Mouse (Mus musculus): ENCODE results near the gene Rab44. TPM values are rescaled to one million over a fixed set of nuclear protein-coding genes. Genes with fewer than 3 reads are reported as not detected.

Gene Rab44
- total and polyA plus RNA-seq, 3 experiments = 13.3 to 72.8 (median 23.0) TPM

GRCm38 (mm10) chr17:29085266-29085665, 28.7 kb upstream of the Rab44 start:
- H3K4me1 ChIP-seq (ENCODE audit: insufficient read depth, low read depth, low read length) = peaks cover 44% of the 10 kb centered on the region
- ATAC-seq (ENCODE audit: extremely low read depth, insufficient number of reproducible peaks, low FRiP score, poor library complexity, severe bottlenecking) (no peak), DNase-seq (ENCODE audit: low spot score) (no peak)
- TF ChIP-seq POLR2AphosphoS5 (IDR thresholded peaks at IDR 0.05; ENCODE audit: insufficient replicate concordance, low read depth, low read length) (no peak), GATA1 (IDR thresholded peaks at IDR 0.05; ENCODE audit: borderline replicate concordance, low read length) (no peak), TAL1 (conservative IDR thresholded peaks at IDR 0.05; ENCODE audit: low read depth, low read length) (no peak), CTCF (IDR thresholded peaks at IDR 0.05; ENCODE audit: low read depth, low read length) (no peak), GATA2 (IDR thresholded peaks at IDR 0.05; ENCODE audit: borderline replicate concordance, low read depth, low read length) (no peak)
- peaks cover 12% of the 10 kb centered on the region for H3K9me3 ChIP-seq (replicated peaks)
- H3K36me3 ChIP-seq (replicated peaks) = peaks cover 6% of the 10 kb centered on the region
- no peak overlapping the region for H3K4me3 ChIP-seq (ENCODE audit: low read depth, low read length)
- H3K27me3 ChIP-seq (ENCODE audit: insufficient read depth, low read length) = no peaks in the 10 kb centered on the region

- Histone ChIP-seq H3K4me3 (ENCODE audit: low read depth, low read length) (no peak overlapping the region), H3K9me3 (replicated peaks) (peaks cover 12% of the 10 kb centered on the region), H3K36me3 (replicated peaks) (peaks cover 6% of the 10 kb centered on the region), H3K4me1 (ENCODE audit: insufficient read depth, low read depth, low read length) (peaks cover 45% of the 10 kb centered on the region), H3K27me3 (ENCODE audit: insufficient read depth, low read length) (no peaks in the 10 kb centered on the region)
- DNase-seq (ENCODE audit: low spot score) (no peak), ATAC-seq (ENCODE audit: extremely low read depth, insufficient number of reproducible peaks, low FRiP score, poor library complexity, severe bottlenecking) (no peak)
- no peak for TF ChIP-seq CTCF (IDR thresholded peaks at IDR 0.05; ENCODE audit: low read depth, low read length)
- TF ChIP-seq TAL1 (conservative IDR thresholded peaks at IDR 0.05; ENCODE audit: low read depth, low read length) = no peak
- TF ChIP-seq POLR2AphosphoS5 (IDR thresholded peaks at IDR 0.05; ENCODE audit: insufficient replicate concordance, low read depth, low read length) = no peak
- TF ChIP-seq GATA2 (IDR thresholded peaks at IDR 0.05; ENCODE audit: borderline replicate concordance, low read depth, low read length) = no peak
- TF ChIP-seq GATA1 (IDR thresholded peaks at IDR 0.05; ENCODE audit: borderline replicate concordance, low read length) = no peak
Measured at GRCm38 (mm10) chr17:29086916-29087315, 27.0 kb upstream of the Rab44 start.

GRCm38 (mm10) chr17:29090776-29091175, 23.2 kb upstream of the Rab44 start, which contains the start of gene Cdkn1a:
Cdkn1a (plus strand) TSS chr17:29090976.
- Histone ChIP-seq H3K4me1 (ENCODE audit: insufficient read depth, low read depth, low read length) (peaks cover 69% of the 10 kb centered on the region), H3K36me3 (replicated peaks) (peaks cover 19% of the 10 kb centered on the region), H3K27me3 (ENCODE audit: insufficient read depth, low read length) (no peaks in the 10 kb centered on the region), H3K4me3 (ENCODE audit: low read depth, low read length) (peak within 1 kb of the TSS; percentile 68), H3K9me3 (replicated peaks) (0 out of 2 replicates have a peak, but pooled peaks cover 4% of the 10 kb centered on the region)
- no peak for TF ChIP-seq GATA2 (IDR thresholded peaks at IDR 0.05; ENCODE audit: borderline replicate concordance, low read depth, low read length)
- TF ChIP-seq POLR2AphosphoS5 (IDR thresholded peaks at IDR 0.05; ENCODE audit: insufficient replicate concordance, low read depth, low read length) = no peak
- no peak for TF ChIP-seq GATA1 (IDR thresholded peaks at IDR 0.05; ENCODE audit: borderline replicate concordance, low read length)
- TF ChIP-seq TAL1 (conservative IDR thresholded peaks at IDR 0.05; ENCODE audit: low read depth, low read length) = no peak
- no peak for TF ChIP-seq CTCF (IDR thresholded peaks at IDR 0.05; ENCODE audit: low read depth, low read length)
- ATAC-seq (ENCODE audit: extremely low read depth, insufficient number of reproducible peaks, low FRiP score, poor library complexity, severe bottlenecking) = no peak
- DNase-seq (ENCODE audit: low spot score) = no peak

GRCm38 (mm10) chr17:29091348-29091944, 22.5 kb upstream of the Rab44 start:
- ATAC-seq (ENCODE audit: extremely low read depth, insufficient number of reproducible peaks, low FRiP score, poor library complexity, severe bottlenecking) = no peak
- 0 out of 2 replicates have a peak, but pooled peaks cover 4% of the 10 kb centered on the region for H3K9me3 ChIP-seq (replicated peaks)
- peaks cover 26% of the 10 kb centered on the region for H3K36me3 ChIP-seq (replicated peaks)
- TF ChIP-seq CTCF (IDR thresholded peaks at IDR 0.05; ENCODE audit: low read depth, low read length) (no peak), POLR2AphosphoS5 (IDR thresholded peaks at IDR 0.05; ENCODE audit: insufficient replicate concordance, low read depth, low read length) (no peak), TAL1 (conservative IDR thresholded peaks at IDR 0.05; ENCODE audit: low read depth, low read length) (no peak), GATA1 (IDR thresholded peaks at IDR 0.05; ENCODE audit: borderline replicate concordance, low read length) (no peak), GATA2 (IDR thresholded peaks at IDR 0.05; ENCODE audit: borderline replicate concordance, low read depth, low read length) (no peak)
- no peak for DNase-seq (ENCODE audit: low spot score)
- H3K4me1 ChIP-seq (ENCODE audit: insufficient read depth, low read depth, low read length) = peaks cover 74% of the 10 kb centered on the region
- no peaks in the 10 kb centered on the region for H3K27me3 ChIP-seq (ENCODE audit: insufficient read depth, low read length)
- peak overlapping the region; percentile 68 for H3K4me3 ChIP-seq (ENCODE audit: low read depth, low read length)

- Histone ChIP-seq H3K4me3 (ENCODE audit: low read depth, low read length) (peak overlapping the region; percentile 63; the same call in 1 of the 2 replicates), H3K9me3 (replicated peaks) (0 out of 2 replicates have a peak, but pooled peaks cover 4% of the 10 kb centered on the region), H3K4me1 (ENCODE audit: insufficient read depth, low read depth, low read length) (peaks cover 84% of the 10 kb centered on the region), H3K36me3 (replicated peaks) (peaks cover 36% of the 10 kb centered on the region), H3K27me3 (ENCODE audit: insufficient read depth, low read length) (no peaks in the 10 kb centered on the region)
- no peak for ATAC-seq (ENCODE audit: extremely low read depth, insufficient number of reproducible peaks, low FRiP score, poor library complexity, severe bottlenecking)
- TF ChIP-seq POLR2AphosphoS5 (IDR thresholded peaks at IDR 0.05; ENCODE audit: insufficient replicate concordance, low read depth, low read length) = no peak
- no peak for DNase-seq (ENCODE audit: low spot score)
Measured at GRCm38 (mm10) chr17:29092497-29092896, 21.4 kb upstream of the Rab44 start.

GRCm38 (mm10) chr17:29093110-29093952, 20.6 kb upstream of the Rab44 start:
- no peaks in the 10 kb centered on the region for H3K9me3 ChIP-seq (replicated peaks)
- peaks cover 88% of the 10 kb centered on the region for H3K4me1 ChIP-seq (ENCODE audit: insufficient read depth, low read depth, low read length)
- no peaks in the 10 kb centered on the region for H3K27me3 ChIP-seq (ENCODE audit: insufficient read depth, low read length)
- H3K36me3 ChIP-seq (replicated peaks) = peaks cover 44% of the 10 kb centered on the region
- H3K4me3 ChIP-seq (ENCODE audit: low read depth, low read length) = peak overlapping the region; percentile 98
- ATAC-seq (ENCODE audit: extremely low read depth, insufficient number of reproducible peaks, low FRiP score, poor library complexity, severe bottlenecking) (peak; percentile 76), DNase-seq (ENCODE audit: low spot score) (peak; percentile 94)
- TF ChIP-seq POLR2AphosphoS5 (IDR thresholded peaks at IDR 0.05; ENCODE audit: insufficient replicate concordance, low read depth, low read length) (peak; percentile 99), GATA2 (IDR thresholded peaks at IDR 0.05; ENCODE audit: borderline replicate concordance, low read depth, low read length) (no peak), GATA1 (IDR thresholded peaks at IDR 0.05; ENCODE audit: borderline replicate concordance, low read length) (no peak)

Measured in G1E (cell line).